Mouse (Mus musculus) liver, postnatal 0 days (tissue): ENCODE measurements around the gene Slc16a12.

Source experiments
- CTCF ChIP-seq: sonication (generic); IDR thresholded peaks from 2 replicates; pipeline ENCODE4 v1.5.1; 2016; ENCODE audit warnings: antibody characterized with exemption, low read depth
- EP300 ChIP-seq: IDR thresholded peaks from 2 replicates; pipeline ENCODE4 v1.6.1; 2016; ENCODE audit warnings: antibody characterized with exemption, low read depth, mild to moderate bottlenecking

- TF ChIP-seq CTCF = no peak
- TF ChIP-seq EP300 = no peak
Measured at GRCm38 (mm10) chr19:34753243-34753642, 6.2 kb upstream of the Slc16a12 start.
